Mouse (Mus musculus): Measurements from ENCODE around the gene Terb1. TPM values are rescaled to one million over a fixed set of nuclear protein-coding genes. Genes with fewer than 3 reads are reported as not detected.

The Terb1 gene
- polyA plus RNA-seq, 2 experiments, result 0.29 to 0.44 TPM

- 83% methylated on average over 3 of the region's 3 CpGs for WGBS
- Histone ChIP-seq H3K4me2 (replicated peaks; ENCODE audit: low read depth, low read length, severe bottlenecking) (no peak overlapping the region), H3K9me3 (ENCODE audit: control insufficient read depth, low read length) (no peaks in the 10 kb centered on the region), H3K27ac (replicated peaks; ENCODE audit: low read depth, low read length) (no peak overlapping the region), H3K27me3 (ENCODE audit: control insufficient read depth, insufficient read depth, low read length) (no peaks in the 10 kb centered on the region), H3K4me3 (replicated peaks; ENCODE audit: low read length) (no peak overlapping the region), H3K4me1 (ENCODE audit: control insufficient read depth, insufficient read depth, low read length) (no peaks in the 10 kb centered on the region), H3K9ac (ENCODE audit: low read depth, low read length, severe bottlenecking) (no peak overlapping the region), H3K36me3 (ENCODE audit: control insufficient read depth, insufficient read depth, low read length) (no peaks in the 10 kb centered on the region)
- TF ChIP-seq POLR2A (IDR thresholded peaks at IDR 0.05; ENCODE audit: borderline replicate concordance, extremely low read depth, insufficient read depth, insufficient read length), result no peak
- no peak for DNase-seq (ENCODE audit: low spot score)
- ATAC-seq (ENCODE audit: low FRiP score, low read depth), result no peak
These were observed 57.5 kb downstream of the Terb1 start for GRCm38 (mm10) chr8:104452177-104452576.

- no peaks in the 10 kb centered on the region for H3K27me3 ChIP-seq (ENCODE audit: control insufficient read depth, insufficient read depth, low read length)
- H3K27ac ChIP-seq (replicated peaks; ENCODE audit: low read depth, low read length), result no peak overlapping the region
- 75% methylated on average over 3 of the region's 3 CpGs for WGBS
- no peaks in the 10 kb centered on the region for H3K9me3 ChIP-seq (ENCODE audit: control insufficient read depth, low read length)
- ATAC-seq (ENCODE audit: low FRiP score, low read depth) (no peak), DNase-seq (ENCODE audit: low spot score) (no peak)
- no peak overlapping the region for H3K9ac ChIP-seq (ENCODE audit: low read depth, low read length, severe bottlenecking)
- no peak for TF ChIP-seq POLR2A (IDR thresholded peaks at IDR 0.05; ENCODE audit: borderline replicate concordance, extremely low read depth, insufficient read depth, insufficient read length)
- no peaks in the 10 kb centered on the region for H3K4me1 ChIP-seq (ENCODE audit: control insufficient read depth, insufficient read depth, low read length)
- H3K4me2 ChIP-seq (replicated peaks; ENCODE audit: low read depth, low read length, severe bottlenecking), result no peak overlapping the region
- no peak overlapping the region for H3K4me3 ChIP-seq (replicated peaks; ENCODE audit: low read length)
- H3K36me3 ChIP-seq (ENCODE audit: control insufficient read depth, insufficient read depth, low read length), result no peaks in the 10 kb centered on the region
These were observed 60.9 kb downstream of the Terb1 start for GRCm38 (mm10) chr8:104448796-104449195.

GRCm38 (mm10) chr8:104446016-104446415 lies 63.7 kb downstream of the Terb1 start:
- Histone ChIP-seq H3K36me3 (ENCODE audit: control insufficient read depth, insufficient read depth, low read length) (no peaks in the 10 kb centered on the region), H3K9ac (ENCODE audit: low read depth, low read length, severe bottlenecking) (no peak overlapping the region), H3K4me2 (replicated peaks; ENCODE audit: low read depth, low read length, severe bottlenecking) (no peak overlapping the region), H3K4me1 (ENCODE audit: control insufficient read depth, insufficient read depth, low read length) (peaks cover 10% of the 10 kb centered on the region), H3K27me3 (ENCODE audit: control insufficient read depth, insufficient read depth, low read length) (no peaks in the 10 kb centered on the region), H3K27ac (replicated peaks; ENCODE audit: low read depth, low read length) (no peak overlapping the region), H3K9me3 (ENCODE audit: control insufficient read depth, low read length) (no peaks in the 10 kb centered on the region), H3K4me3 (replicated peaks; ENCODE audit: low read length) (no peak overlapping the region)
- no peak for TF ChIP-seq POLR2A (IDR thresholded peaks at IDR 0.05; ENCODE audit: borderline replicate concordance, extremely low read depth, insufficient read depth, insufficient read length)
- DNase-seq (ENCODE audit: low spot score) (no peak), ATAC-seq (ENCODE audit: low FRiP score, low read depth) (no peak)
- WGBS, result 88% methylated on average over 3 of the region's 3 CpGs

GRCm38 (mm10) chr8:104445248-104445647 lies 64.5 kb downstream of the Terb1 start:
- 54% methylated on average over 6 of the region's 6 CpGs for WGBS
- DNase-seq (ENCODE audit: low spot score) (no peak), ATAC-seq (ENCODE audit: low FRiP score, low read depth) (no peak)
- no peaks in the 10 kb centered on the region for H3K9me3 ChIP-seq (ENCODE audit: control insufficient read depth, low read length)
- no peaks in the 10 kb centered on the region for H3K27me3 ChIP-seq (ENCODE audit: control insufficient read depth, insufficient read depth, low read length)
- H3K4me1 ChIP-seq (ENCODE audit: control insufficient read depth, insufficient read depth, low read length), result peaks cover 12% of the 10 kb centered on the region
- H3K9ac ChIP-seq (ENCODE audit: low read depth, low read length, severe bottlenecking), result no peak overlapping the region
- H3K4me2 ChIP-seq (replicated peaks; ENCODE audit: low read depth, low read length, severe bottlenecking), result no peak overlapping the region
- H3K27ac ChIP-seq (replicated peaks; ENCODE audit: low read depth, low read length), result no peak overlapping the region
- peaks cover 5% of the 10 kb centered on the region; the same call in 1 of the 2 replicates for H3K36me3 ChIP-seq (ENCODE audit: control insufficient read depth, insufficient read depth, low read length)
- TF ChIP-seq POLR2A (IDR thresholded peaks at IDR 0.05; ENCODE audit: borderline replicate concordance, extremely low read depth, insufficient read depth, insufficient read length), result no peak
- H3K4me3 ChIP-seq (replicated peaks; ENCODE audit: low read length), result no peak overlapping the region

GRCm38 (mm10) chr8:104443125-104443679 lies 66.5 kb downstream of the Terb1 start:
- H3K4me3 ChIP-seq (replicated peaks; ENCODE audit: low read length), result peak overlapping the region; percentile 69
- no peak for TF ChIP-seq POLR2A (IDR thresholded peaks at IDR 0.05; ENCODE audit: borderline replicate concordance, extremely low read depth, insufficient read depth, insufficient read length)
- no peaks in the 10 kb centered on the region for H3K27me3 ChIP-seq (ENCODE audit: control insufficient read depth, insufficient read depth, low read length)
- ATAC-seq (ENCODE audit: low FRiP score, low read depth) (peak; percentile 25; the same call in 1 of the 2 replicates), DNase-seq (ENCODE audit: low spot score) (no peak)
- peak overlapping the region; percentile 69; the same call in 1 of the 2 replicates for H3K4me2 ChIP-seq (replicated peaks; ENCODE audit: low read depth, low read length, severe bottlenecking)
- peak overlapping the region; percentile 91 for H3K27ac ChIP-seq (replicated peaks; ENCODE audit: low read depth, low read length)
- H3K36me3 ChIP-seq (ENCODE audit: control insufficient read depth, insufficient read depth, low read length), result peaks cover 25% of the 10 kb centered on the region
- peaks cover 12% of the 10 kb centered on the region for H3K4me1 ChIP-seq (ENCODE audit: control insufficient read depth, insufficient read depth, low read length)
- peak overlapping the region; percentile 88 for H3K9ac ChIP-seq (ENCODE audit: low read depth, low read length, severe bottlenecking)
- no peaks in the 10 kb centered on the region for H3K9me3 ChIP-seq (ENCODE audit: control insufficient read depth, low read length)
- 64% methylated on average over 7 of the region's 7 CpGs for WGBS

Measured in limb, embryonic 14.5 days (tissue).